Mouse (Mus musculus) midbrain, embryonic 13.5 days (tissue): ENCODE results near the gene Gmppa. TPM values are rescaled to one million over a fixed set of nuclear protein-coding genes. Genes with fewer than 3 reads are reported as not detected.
A peak's percentile ranks its signal among the peaks of the same experiment; 100 is the strongest.

ENCODE experiments used
- ATAC-seq: fragments of 200-750 bp; cut with Nextera tagmentation; 2 replicates; pipeline ENCODE4 v1.8.0; 2017; ENCODE audit warnings: mild to moderate bottlenecking, moderate TSS enrichment, moderate library complexity
- H3K27ac ChIP-seq: fragments of 300-500 bp; sonication (generic); 2 replicates; pipeline ENCODE4 v1.5.1; 2015; ENCODE audit warnings: inconsistent platforms, mild to moderate bottlenecking, moderate library complexity
- H3K27me3 ChIP-seq: fragments of 300-500 bp; sonication (generic); 2 replicates; pipeline ENCODE4 v1.6.1; 2015; ENCODE audit warnings: mild to moderate bottlenecking, inconsistent platforms
- H3K36me3 ChIP-seq: fragments of 300-500 bp; sonication (generic); 2 replicates; pipeline ENCODE4 v1.6.1; 2015; ENCODE audit warnings: mild to moderate bottlenecking, inconsistent platforms
- H3K4me1 ChIP-seq: fragments of 300-500 bp; sonication (generic); replicated peaks from 2 replicates; pipeline ENCODE4 v1.6.1; 2015; ENCODE audit warnings: inconsistent platforms
- H3K4me2 ChIP-seq: fragments of 300-500 bp; sonication (generic); replicated peaks from 2 replicates; pipeline ENCODE4 v1.6.1; 2015; ENCODE audit warnings: moderate library complexity, mild to moderate bottlenecking, inconsistent platforms
- H3K4me3 ChIP-seq: fragments of 300-500 bp; sonication (generic); replicated peaks from 2 replicates; pipeline ENCODE4 v1.5.1; 2015; ENCODE audit warnings: mild to moderate bottlenecking, inconsistent platforms
- H3K9ac ChIP-seq: fragments of 300-500 bp; sonication (generic); replicated peaks from 2 replicates; pipeline ENCODE4 v1.6.1; 2015; ENCODE audit warnings: mild to moderate bottlenecking, inconsistent platforms
- H3K9me3 ChIP-seq: fragments of 300-500 bp; sonication (generic); 2 replicates; pipeline ENCODE4 v1.6.1; 2016; ENCODE audit warnings: mild to moderate bottlenecking, inconsistent platforms
- WGBS: fragments of 180-500 bp; shearing (Covaris S2); methylation state at CpG from one replicate; pipeline ENCODE4 v1.1.7; 2015; 5-methylcytosine and 5-hydroxymethylcytosine counted together
- polyA plus RNA-seq: library from polyadenylated mRNA; unstranded; fragments of >200 nt; fragmentation: Nextera tagmentation; extraction: Ambion mirVana; gene quantifications from 2 replicates; pipeline ENCODE4 v1.2.1, GENCODE M21; 2015

The Gmppa gene
- polyA plus RNA-seq = 78.4 and 88.8 TPM in 2 replicates

DNA sequence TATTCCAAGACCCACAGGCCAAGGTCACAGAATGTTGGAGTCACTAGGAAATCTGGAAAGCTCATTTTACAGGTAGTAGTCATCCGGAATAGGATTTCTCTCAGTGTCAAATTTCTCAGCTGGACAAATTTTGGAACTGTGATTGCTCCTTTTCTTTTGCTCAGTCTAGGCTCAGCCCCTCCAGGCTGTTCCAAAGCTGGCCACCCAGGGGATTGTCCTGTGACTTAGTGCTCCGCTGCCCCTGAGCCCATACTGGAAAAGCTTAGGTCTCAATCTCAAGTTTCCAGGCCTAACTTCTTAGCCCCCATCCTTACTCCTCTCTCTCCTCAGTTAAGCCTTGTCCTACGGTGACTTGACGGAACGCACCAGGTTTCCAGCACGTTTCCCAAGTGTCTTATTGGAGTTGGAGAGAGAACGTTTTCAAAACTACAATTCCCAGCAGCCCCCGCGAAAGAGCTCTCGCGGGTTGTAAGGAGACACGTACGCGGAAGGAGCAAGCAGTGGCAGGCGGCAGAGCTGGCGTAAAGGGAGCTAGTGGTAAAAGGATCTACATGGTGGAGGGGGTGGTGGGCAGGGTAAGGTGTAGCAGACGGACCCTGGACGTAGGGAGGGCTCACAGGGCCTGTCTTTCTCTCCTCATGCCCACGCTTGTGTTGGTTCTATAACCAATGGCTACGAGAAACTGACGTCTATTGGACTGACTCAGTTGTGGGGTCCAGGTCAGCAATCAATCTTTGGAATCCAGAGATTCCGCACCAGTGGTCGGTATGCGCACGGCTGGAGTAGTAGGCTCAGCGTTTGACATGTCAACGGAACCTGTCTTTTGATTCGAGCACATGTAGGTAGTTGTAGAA, at the start of gene Gmppa:
TSS of gene Gmppa (plus strand) at position 456 of the 854 bp plus-strand sequence.
- peak; percentile 90 for ATAC-seq
- Histone ChIP-seq H3K9ac (peak within 1 kb of the TSS; percentile 68), H3K27ac (peak within 1 kb of the TSS; percentile 63), H3K27me3 (peaks cover 11% of the 10 kb centered on the region; the same call in 1 of the 2 replicates), H3K4me1 (peaks cover 32% of the 10 kb centered on the region), H3K9me3 (no peaks in the 10 kb centered on the region), H3K36me3 (peaks cover 4% of the 10 kb centered on the region; the same call in 1 of the 2 replicates), H3K4me2 (peak within 1 kb of the TSS; percentile 72), H3K4me3 (peak within 1 kb of the TSS; percentile 56)
- 5% methylated on average over 28 of the region's 28 CpGs for WGBS

DNA sequence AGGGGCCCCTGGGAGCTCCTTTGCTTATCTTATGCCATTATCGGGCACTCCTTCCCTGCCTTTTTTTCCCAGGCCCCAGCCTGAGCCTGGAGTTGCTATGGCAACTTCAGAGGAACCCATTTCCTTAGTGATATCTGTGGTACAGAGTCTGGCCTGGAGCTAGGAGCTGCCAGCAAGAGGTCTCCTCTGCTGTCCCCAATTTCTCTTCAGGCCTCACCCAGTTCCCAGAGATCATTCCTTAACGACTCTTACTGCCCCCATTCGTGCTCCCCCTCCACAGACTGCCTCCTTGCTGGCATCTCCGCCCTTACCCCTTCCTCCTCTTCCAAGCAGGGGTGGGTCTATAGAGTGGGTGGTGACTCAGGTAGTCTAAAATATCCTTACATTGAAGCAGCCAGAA, 49.6 kb upstream of the Gmppa start:
- WGBS = 31% methylated on average over 4 of the region's 4 CpGs
- H3K27me3 ChIP-seq = peaks cover 51% of the 10 kb centered on the region
- H3K4me2 ChIP-seq = peak overlapping the region; percentile 41; the same call in 1 of the 2 replicates
- no peak for ATAC-seq
- H3K27ac ChIP-seq = no peak overlapping the region
- no peaks in the 10 kb centered on the region for H3K9me3 ChIP-seq
- H3K9ac ChIP-seq = 0 out of 2 replicates have a peak overlapping the region, but pooled peaks have one; percentile 14
- no peak overlapping the region for H3K4me3 ChIP-seq
- H3K36me3 ChIP-seq = no peaks in the 10 kb centered on the region
- peaks cover 74% of the 10 kb centered on the region for H3K4me1 ChIP-seq

DNA sequence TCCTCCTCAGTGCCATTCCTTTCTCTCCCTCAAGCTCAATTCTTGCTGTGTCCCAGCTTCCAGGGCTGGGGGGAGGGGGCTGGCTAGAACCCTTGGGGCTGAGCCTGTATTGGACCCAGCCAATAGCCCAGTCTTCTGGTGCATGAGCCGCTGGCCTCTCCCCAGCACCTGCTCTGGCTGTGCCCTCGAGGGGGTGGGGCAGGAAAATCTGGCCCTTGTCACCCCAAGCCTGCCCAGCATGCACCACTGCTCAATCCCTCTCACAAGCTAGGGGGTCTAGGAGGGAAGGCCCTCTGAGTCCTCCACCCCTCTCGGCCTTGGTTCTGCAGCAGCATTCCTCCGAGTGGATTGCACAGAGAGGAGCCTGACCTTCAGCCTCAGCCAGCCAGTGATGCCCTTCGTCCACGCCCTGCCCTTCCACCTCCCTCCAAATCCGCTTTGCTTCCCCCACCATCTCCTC, 48.2 kb upstream of the Gmppa start:
- 11% methylated on average over 7 of the region's 7 CpGs for WGBS
- peaks cover 65% of the 10 kb centered on the region for H3K4me1 ChIP-seq

DNA sequence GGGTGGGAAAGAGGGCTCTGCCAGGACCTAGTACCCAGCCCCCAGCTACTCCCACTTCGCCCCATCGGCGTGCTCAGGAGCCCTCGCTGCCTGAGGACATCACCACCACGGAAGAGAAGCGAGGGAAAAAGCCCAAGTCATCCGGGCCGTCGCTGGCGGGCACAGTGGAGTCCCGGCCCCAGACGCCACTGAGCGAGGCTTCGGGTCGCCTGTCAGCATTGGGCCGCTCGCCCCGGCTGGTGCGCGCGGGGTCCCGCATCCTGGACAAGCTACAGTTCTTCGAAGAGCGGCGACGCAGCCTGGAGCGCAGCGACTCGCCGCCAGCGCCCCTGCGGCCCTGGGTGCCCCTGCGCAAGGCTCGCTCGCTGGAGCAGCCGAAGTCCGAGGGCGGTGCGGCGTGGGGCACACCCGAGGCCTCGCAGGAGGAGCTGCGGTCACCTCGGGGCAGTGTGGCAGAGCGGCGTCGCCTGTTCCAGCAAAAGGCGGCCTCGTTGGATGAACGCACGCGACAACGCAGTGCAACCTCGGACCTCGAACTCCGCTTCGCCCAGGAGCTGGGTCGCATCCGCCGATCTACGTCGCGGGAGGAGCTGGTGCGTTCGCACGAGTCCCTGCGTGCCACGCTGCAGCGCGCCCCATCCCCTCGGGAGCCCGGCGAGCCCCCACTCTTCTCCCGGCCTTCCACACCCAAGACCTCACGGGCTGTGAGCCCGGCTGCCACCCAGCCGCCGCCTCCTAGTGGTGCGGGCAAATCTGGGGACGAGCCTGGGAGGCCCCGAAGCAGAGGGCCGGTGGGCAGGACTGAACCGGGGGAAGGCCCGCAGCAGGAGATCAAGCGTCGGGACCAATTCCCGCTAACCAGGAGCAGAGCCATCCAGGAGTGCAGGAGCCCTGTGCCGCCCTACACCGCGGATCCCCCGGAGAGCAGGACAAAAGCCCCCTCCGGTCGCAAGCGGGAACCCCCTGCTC, 47.5 kb upstream of the Gmppa start:
- peaks cover 60% of the 10 kb centered on the region for H3K4me1 ChIP-seq
- no peak overlapping the region for H3K27ac ChIP-seq
- peak overlapping the region; percentile 60 for H3K9ac ChIP-seq
- no peaks in the 10 kb centered on the region for H3K9me3 ChIP-seq
- peaks cover 57% of the 10 kb centered on the region for H3K27me3 ChIP-seq
- peak overlapping the region; percentile 31 for H3K4me3 ChIP-seq
- H3K36me3 ChIP-seq = 0 out of 2 replicates have a peak, but pooled peaks cover 6% of the 10 kb centered on the region
- ATAC-seq = peak; percentile 2
- H3K4me2 ChIP-seq = peak overlapping the region; percentile 53
- 2% methylated on average over 94 of the region's 94 CpGs for WGBS

More for the DNA sequence above, 48.2 kb upstream of the Gmppa start:
- Histone ChIP-seq H3K4me3 (peak overlapping the region; percentile 31), H3K27me3 (peaks cover 57% of the 10 kb centered on the region), H3K27ac (no peak overlapping the region), H3K4me2 (peak overlapping the region; percentile 53), H3K36me3 (0 out of 2 replicates have a peak, but pooled peaks cover 6% of the 10 kb centered on the region), H3K9me3 (no peaks in the 10 kb centered on the region), H3K9ac (peak overlapping the region; percentile 60)
- ATAC-seq = peak; percentile 28; the same call in 1 of the 2 replicates

DNA sequence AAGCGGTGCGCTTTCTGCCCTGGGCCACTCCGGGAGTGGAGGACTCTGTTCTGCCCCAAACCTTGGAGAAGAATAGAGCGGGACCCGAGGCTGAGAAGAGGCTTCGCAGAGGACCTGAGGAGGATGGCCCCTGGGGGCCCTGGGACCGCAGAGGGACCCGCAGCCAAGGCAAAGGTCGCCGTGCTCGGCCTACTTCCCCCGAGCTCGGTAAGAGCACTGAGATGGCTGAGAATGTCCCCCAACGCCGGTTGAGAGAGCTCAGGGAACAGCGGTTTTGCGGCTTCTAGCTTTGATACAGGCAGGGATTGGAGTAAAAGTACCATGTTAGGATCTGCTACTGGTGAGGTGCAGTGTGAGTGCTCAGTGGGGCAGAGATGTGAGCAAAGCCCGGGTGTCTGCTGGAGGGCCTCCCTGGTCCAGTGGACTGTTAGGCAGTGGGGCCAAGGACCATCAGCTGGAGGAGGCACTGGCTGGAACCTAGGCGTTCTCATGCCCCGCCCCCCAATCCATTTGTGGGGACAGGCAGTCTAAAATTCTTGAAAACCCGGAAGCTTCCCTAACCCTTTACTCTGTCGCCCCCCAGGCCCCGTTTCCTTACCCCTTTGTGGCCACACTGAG, 46.7 kb upstream of the Gmppa start:
- 0 out of 2 replicates have a peak, but pooled peaks have one; percentile 3 for ATAC-seq

DNA sequence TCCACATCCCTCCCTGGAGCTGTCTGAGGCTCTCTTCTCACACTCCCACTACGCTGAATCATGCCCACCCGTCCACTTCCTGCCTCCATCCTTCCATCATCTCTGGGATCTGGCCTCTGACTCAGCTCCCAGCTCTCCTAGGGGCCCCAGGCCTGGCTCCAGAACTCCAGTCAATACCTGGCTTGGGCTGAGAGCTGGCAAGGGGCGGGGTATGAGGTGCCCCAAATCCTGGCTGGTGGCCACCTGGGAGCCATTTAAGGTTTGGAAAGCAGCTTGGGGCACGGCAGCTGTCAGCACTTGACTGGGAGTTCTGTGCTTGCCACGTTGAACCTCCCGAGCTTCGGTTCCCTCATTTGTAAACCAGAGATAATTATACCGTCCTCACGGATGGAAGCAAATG, 42.6 kb upstream of the Gmppa start:
- peaks cover 31% of the 10 kb centered on the region for H3K27me3 ChIP-seq
- WGBS = 79% methylated on average over 9 of the region's 9 CpGs
- H3K9ac ChIP-seq = no peak overlapping the region
- no peak overlapping the region for H3K4me2 ChIP-seq
- peaks cover 20% of the 10 kb centered on the region for H3K4me1 ChIP-seq
- ATAC-seq = no peak
- no peak overlapping the region for H3K4me3 ChIP-seq
- no peaks in the 10 kb centered on the region for H3K9me3 ChIP-seq
- 0 out of 2 replicates have a peak, but pooled peaks cover 9% of the 10 kb centered on the region for H3K36me3 ChIP-seq
- no peak overlapping the region for H3K27ac ChIP-seq

More for the DNA sequence above, 46.7 kb upstream of the Gmppa start:
- H3K9me3 ChIP-seq = no peaks in the 10 kb centered on the region
- no peak overlapping the region for H3K27ac ChIP-seq
- peaks cover 52% of the 10 kb centered on the region for H3K27me3 ChIP-seq
- peak overlapping the region; percentile 31 for H3K4me3 ChIP-seq
- H3K36me3 ChIP-seq = 0 out of 2 replicates have a peak, but pooled peaks cover 6% of the 10 kb centered on the region
- H3K4me2 ChIP-seq = peak overlapping the region; percentile 53
- H3K4me1 ChIP-seq = peaks cover 60% of the 10 kb centered on the region
- peak overlapping the region; percentile 60 for H3K9ac ChIP-seq
- 18% methylated on average over 23 of the region's 23 CpGs for WGBS

DNA sequence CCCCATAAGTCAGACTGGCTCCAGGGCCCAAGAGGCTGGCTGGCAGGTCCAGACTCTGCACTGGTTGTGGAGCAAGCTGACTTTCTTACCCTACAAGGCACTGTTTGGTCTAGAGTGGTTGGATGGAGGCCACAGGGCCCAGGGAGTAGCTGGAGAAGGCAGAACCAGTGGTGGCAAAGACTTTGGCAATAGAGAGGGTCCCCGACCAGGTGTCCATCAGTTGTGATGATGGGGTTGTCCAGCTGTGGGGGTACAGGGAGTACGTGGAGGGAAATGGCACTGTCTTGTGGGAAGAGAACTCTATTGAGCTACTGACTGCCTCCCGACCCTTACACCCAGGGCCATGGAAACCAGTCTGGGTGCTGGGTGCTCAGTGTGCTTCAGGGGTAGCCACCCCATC, 41.9 kb upstream of the Gmppa start:
- Histone ChIP-seq H3K4me3 (no peak overlapping the region), H3K9ac (no peak overlapping the region), H3K36me3 (0 out of 2 replicates have a peak, but pooled peaks cover 9% of the 10 kb centered on the region), H3K27me3 (peaks cover 24% of the 10 kb centered on the region), H3K4me2 (no peak overlapping the region), H3K9me3 (no peaks in the 10 kb centered on the region), H3K27ac (no peak overlapping the region), H3K4me1 (peaks cover 19% of the 10 kb centered on the region)
- no peak for ATAC-seq
- WGBS = 80% methylated on average over 3 of the region's 3 CpGs

DNA sequence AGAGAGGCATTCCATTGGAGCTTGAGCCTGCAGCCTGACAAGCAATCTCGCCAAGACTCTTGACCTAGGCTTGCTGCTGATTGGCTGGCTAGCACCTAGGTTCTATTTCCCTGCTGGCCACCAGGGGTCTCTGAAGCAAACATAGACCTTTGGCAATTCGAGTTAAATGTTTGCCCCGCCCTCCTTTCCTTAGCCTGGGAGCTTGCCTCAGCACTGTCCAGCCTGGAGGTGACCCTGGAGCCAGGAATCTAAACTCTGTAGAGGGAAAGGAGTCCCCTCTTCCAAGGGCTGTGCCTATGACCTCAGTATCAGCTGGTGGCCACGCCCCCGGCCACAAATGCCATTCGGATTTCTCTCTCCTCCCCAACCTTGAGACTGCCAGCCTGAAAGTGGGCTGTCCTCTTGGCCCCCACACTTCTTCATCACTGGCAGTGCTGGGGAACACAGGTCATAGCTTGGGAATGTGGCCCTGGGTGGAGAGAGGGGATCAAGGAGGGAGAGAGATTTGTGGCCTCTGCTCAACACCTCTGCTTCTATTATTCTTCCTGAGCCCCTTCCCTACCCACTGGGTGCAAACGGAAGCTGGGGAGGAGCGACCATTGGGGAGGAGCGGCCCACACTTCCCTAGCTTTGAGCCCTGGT, 36.8 kb upstream of the Gmppa start:
- 17% methylated on average over 9 of the region's 9 CpGs for WGBS
- Histone ChIP-seq H3K4me1 (peaks cover 32% of the 10 kb centered on the region), H3K27ac (peak overlapping the region; percentile 67), H3K27me3 (no peaks in the 10 kb centered on the region), H3K9ac (peak overlapping the region; percentile 47; the same call in 1 of the 2 replicates), H3K9me3 (no peaks in the 10 kb centered on the region), H3K36me3 (peaks cover 32% of the 10 kb centered on the region), H3K4me2 (no peak overlapping the region), H3K4me3 (no peak overlapping the region)
- peak; percentile 59 for ATAC-seq

DNA sequence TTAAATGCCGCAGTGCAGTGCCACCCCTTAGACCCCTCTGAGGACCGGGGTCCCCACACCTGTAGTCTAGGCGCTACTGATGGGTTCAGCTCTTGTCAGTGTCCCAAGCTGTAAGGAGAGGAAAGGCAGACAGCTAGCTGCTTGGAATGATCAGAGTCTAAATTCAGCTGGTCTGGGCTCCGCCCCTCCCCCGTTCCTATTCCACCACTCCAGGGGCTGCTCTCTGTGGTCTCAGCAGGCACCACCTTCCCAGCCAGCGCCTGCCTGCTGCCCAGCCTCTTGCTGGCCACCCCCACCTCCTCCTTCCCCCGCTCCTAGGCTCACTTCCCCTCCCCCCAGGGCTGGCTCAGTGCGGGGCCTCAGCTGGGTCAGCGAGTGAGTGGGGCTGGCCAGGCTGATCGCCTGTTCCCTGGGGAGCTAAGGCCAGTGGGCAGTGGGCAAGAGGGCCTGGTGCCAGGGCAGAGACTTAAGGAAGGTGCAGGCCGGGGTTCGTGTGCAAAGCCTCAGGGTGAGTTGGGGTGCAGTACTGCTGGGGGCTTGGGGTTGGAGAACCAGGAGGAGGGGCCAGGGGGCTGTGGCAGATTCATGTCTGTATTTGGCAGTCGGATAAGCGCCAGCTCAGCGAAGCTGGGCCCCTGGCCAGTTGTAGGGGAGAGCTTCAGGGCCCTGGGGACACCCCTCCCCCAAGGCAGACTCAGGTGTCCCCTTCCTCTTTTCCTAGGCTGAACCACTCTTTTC, 35.8 kb upstream of the Gmppa start:
- Histone ChIP-seq H3K27ac (peak overlapping the region; percentile 67), H3K4me1 (peaks cover 32% of the 10 kb centered on the region), H3K36me3 (peaks cover 35% of the 10 kb centered on the region), H3K4me3 (no peak overlapping the region), H3K9ac (peak overlapping the region; percentile 47), H3K4me2 (peak overlapping the region; percentile 36), H3K9me3 (no peaks in the 10 kb centered on the region), H3K27me3 (no peaks in the 10 kb centered on the region)
- ATAC-seq = peak; percentile 80
- 11% methylated on average over 15 of the region's 15 CpGs for whole genome bisulfite sequencing

DNA sequence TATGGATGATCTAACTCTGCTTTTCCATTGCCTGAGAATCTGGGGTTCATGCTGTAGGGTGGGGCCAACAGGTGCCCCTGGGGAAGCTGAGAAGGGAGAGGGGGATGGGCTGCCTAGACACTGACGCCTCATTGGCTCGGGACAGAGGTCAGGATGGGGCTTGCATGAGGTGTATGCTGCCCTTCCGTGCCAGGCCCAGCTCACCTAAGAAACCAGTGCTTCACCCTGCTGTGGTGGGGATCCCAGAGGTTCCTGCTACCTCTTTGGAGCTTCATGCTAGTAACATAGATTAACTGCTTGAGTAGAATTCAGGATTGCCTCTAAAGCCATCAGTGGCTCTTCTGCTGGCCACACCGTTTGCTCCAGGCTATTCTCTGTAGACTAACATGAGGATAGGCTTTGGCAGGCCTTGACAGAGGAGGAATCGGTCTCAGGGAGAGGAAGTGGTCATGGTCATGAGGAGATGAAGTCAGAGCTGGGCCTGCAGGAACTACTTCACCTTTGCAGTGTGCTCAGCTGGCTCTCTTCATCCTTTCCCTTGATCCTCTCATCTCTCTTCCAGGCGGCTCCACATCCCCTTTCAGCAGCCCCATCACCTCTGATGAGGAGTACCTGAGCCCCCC, 35.1 kb upstream of the Gmppa start:
- Histone ChIP-seq H3K9me3 (no peaks in the 10 kb centered on the region), H3K4me2 (peak overlapping the region; percentile 36), H3K4me1 (peaks cover 32% of the 10 kb centered on the region), H3K27me3 (no peaks in the 10 kb centered on the region), H3K4me3 (no peak overlapping the region), H3K27ac (peak overlapping the region; percentile 0; the same call in 1 of the 2 replicates), H3K9ac (peak overlapping the region; percentile 47; the same call in 1 of the 2 replicates), H3K36me3 (peaks cover 35% of the 10 kb centered on the region)
- no peak for ATAC-seq
- WGBS = 43% methylated on average over 6 of the region's 6 CpGs
